Comparison of ENCODE assay signal across 15 mouse cellular contexts in genomic region chr7:112300141-112300540, GRCm38 (mm10).
DNase-seq lines count a peak whose midpoint lies in the region; ATAC-seq and TF ChIP-seq lines count a peak whose summit lies in the region.
"Had no signal": no experiment of that assay in that cellular context is flagged by ENCODE, and none has a peak within 500 bp of the region (broad histone marks: within the 10 kb centered on the region; RNA-seq: fewer than 3 reads in every experiment).

No protein-coding gene starts in this region.

- TF ChIP-seq CTCF in layer of hippocampus, adult 2 months (conservative IDR thresholded peaks at IDR 0.05), result no peak
- no peak for TF ChIP-seq CTCF in liver, postnatal 0 days (IDR thresholded peaks at IDR 0.05; ENCODE audit: low read depth)

- intact Hi-C loops in heart, postnatal 25 days (cut with DNase I), result no loop called here

- no peak overlapping the region for H3K4me2 ChIP-seq in heart, embryonic 11.5 days
- H3K4me2 ChIP-seq in liver, postnatal 0 days (ENCODE audit: low read depth, low read length), result no peak overlapping the region
- H3K4me2 ChIP-seq: embryonic facial prominence, embryonic 15.5 days; forebrain, embryonic 15.5 days; limb, embryonic 13.5 days had no signal

- peaks cover 48% of the 10 kb centered on the region for H3K4me1 ChIP-seq in heart, embryonic 11.5 days (ENCODE audit: control insufficient read depth, insufficient read depth, low read length)
- H3K4me1 ChIP-seq in liver, postnatal 0 days (ENCODE audit: insufficient read depth), result peaks cover 4% of the 10 kb centered on the region; the same call in 1 of the 2 replicates

- peak overlapping the region; percentile 58; the same call in 1 of the 2 replicates for H3K27ac ChIP-seq in heart, embryonic 11.5 days (ENCODE audit: low read depth, low read length)
- peak overlapping the region; percentile 83 for H3K27ac ChIP-seq in layer of hippocampus, adult 2 months
- H3K27ac ChIP-seq in liver, postnatal 0 days (ENCODE audit: low read depth), result peak overlapping the region; percentile 76; the same call in 1 of the 2 replicates
- H3K27ac ChIP-seq: embryonic facial prominence, embryonic 15.5 days; forebrain, embryonic 15.5 days; hindbrain, postnatal 0 days; limb, embryonic 13.5 days had no signal

- TF ChIP-seq EP300 in liver, postnatal 0 days (IDR thresholded peaks at IDR 0.05; ENCODE audit: low read depth), result no peak

- peaks cover 11% of the 10 kb centered on the region for H3K36me3 ChIP-seq in heart, embryonic 11.5 days (ENCODE audit: control insufficient read depth, insufficient read depth, low read length)
- H3K36me3 ChIP-seq in liver, postnatal 0 days (replicated peaks; ENCODE audit: insufficient read depth, low read length), result 0 out of 2 replicates have a peak, but pooled peaks cover 2% of the 10 kb centered on the region
- H3K36me3 ChIP-seq: embryonic facial prominence, embryonic 15.5 days; forebrain, embryonic 15.5 days; limb, embryonic 13.5 days; midbrain, embryonic 10.5 days had no signal

- no peak overlapping the region for H3K4me3 ChIP-seq in heart, embryonic 11.5 days (ENCODE audit: low read depth, low read length)
- H3K4me3 ChIP-seq in layer of hippocampus, adult 2 months, result no peak overlapping the region
- H3K4me3 ChIP-seq in liver, postnatal 0 days (ENCODE audit: low read depth, low read length), result no peak overlapping the region
- H3K4me3 ChIP-seq: embryonic facial prominence, embryonic 15.5 days; forebrain, embryonic 15.5 days; limb, embryonic 13.5 days; midbrain, embryonic 10.5 days had no signal

- H3K27me3 ChIP-seq in heart, embryonic 11.5 days (ENCODE audit: control insufficient read depth, insufficient read depth, low read length), result no peaks in the 10 kb centered on the region
- H3K27me3 ChIP-seq in liver, postnatal 0 days (ENCODE audit: insufficient read depth, low read length), result no peaks in the 10 kb centered on the region
- H3K27me3 ChIP-seq: embryonic facial prominence, embryonic 15.5 days; forebrain, embryonic 15.5 days; limb, embryonic 13.5 days had no signal

- H3K9me3 ChIP-seq in heart, embryonic 11.5 days (replicated peaks; ENCODE audit: control insufficient read depth, low read length), result no peaks in the 10 kb centered on the region
- H3K9me3 ChIP-seq in liver, postnatal 0 days (ENCODE audit: low read length), result no peaks in the 10 kb centered on the region
- H3K9me3 ChIP-seq: embryonic facial prominence, embryonic 15.5 days; forebrain, embryonic 15.5 days; limb, embryonic 13.5 days; midbrain, embryonic 10.5 days had no signal

- no peak for ATAC-seq in heart, embryonic 11.5 days (replicated peaks; ENCODE audit: insufficient number of reproducible peaks, low FRiP score, low TSS enrichment)
- peak; percentile 57 for ATAC-seq in liver, postnatal 0 days
- ATAC-seq: forebrain, embryonic 15.5 days; hindbrain, postnatal 0 days had no signal

- 60% methylated on average over 5 of the region's 5 CpGs for WGBS in heart, embryonic 11.5 days (ENCODE audit: insufficient replicate concordance)
- WGBS in liver, postnatal 0 days (ENCODE audit: insufficient replicate concordance), result 49% methylated on average over 5 of the region's 5 CpGs

- no peak for DNase-seq in heart, postnatal 25 days (ENCODE audit: low spot score)
- no peak for DNase-seq in layer of hippocampus, adult 2 months (ENCODE audit: low spot score in 2 of 2)
- DNase-seq in layer of hippocampus, adult 9-10 months (ENCODE audit: low spot score), result no peak
- peak; percentile 66 to 78 for DNase-seq in cerebellum, adult 18-20 months
- peak; percentile 47 for DNase-seq in liver, postnatal 0 days
- no peak for DNase-seq in right cerebral cortex, postnatal 36 days (ENCODE audit: low spot score in 2 of 2)
- DNase-seq: gastrocnemius, postnatal 25 days; layer of hippocampus, postnatal 36 days; right cerebral cortex, postnatal 14 days had no signal

- H3K9ac ChIP-seq in heart, embryonic 11.5 days (ENCODE audit: low read depth, low read length), result no peak overlapping the region
- H3K9ac ChIP-seq in liver, postnatal 0 days (replicated peaks), result no peak overlapping the region
- H3K9ac ChIP-seq: embryonic facial prominence, embryonic 15.5 days; forebrain, embryonic 15.5 days; limb, embryonic 13.5 days had no signal

Comparison
In these comparisons a context has a peak if more than half of its experiments do, and no peak if none do; other contexts are left out.
1. DNase-seq: peak in cerebellum, adult 18-20 months (2 of 2) and liver, postnatal 0 days (single experiment); none in heart, postnatal 25 days (single experiment), layer of hippocampus, adult 2 months (0 of 2), layer of hippocampus, adult 9-10 months (single experiment) and right cerebral cortex, postnatal 36 days (0 of 2).
2. Peak in every context shown above with its lines, with median percentiles within 50 percentile points of each other: H3K27ac ChIP-seq.